Mouse (Mus musculus) CD8-positive naive resting alpha-beta T cell, adult 2 months (primary cell): ENCODE data around the gene Xndc1.
A peak's percentile ranks its signal among the peaks of the same experiment; 100 is the strongest.

Source experiments
- DNase-seq, 2 experiments: peaks; one replicate each; pipeline ENCODE4 v3.0.0; 2022; ENCODE audit warnings: low read depth in 2 of 2, low spot score in 2 of 2

The Xndc1 gene

DNA sequence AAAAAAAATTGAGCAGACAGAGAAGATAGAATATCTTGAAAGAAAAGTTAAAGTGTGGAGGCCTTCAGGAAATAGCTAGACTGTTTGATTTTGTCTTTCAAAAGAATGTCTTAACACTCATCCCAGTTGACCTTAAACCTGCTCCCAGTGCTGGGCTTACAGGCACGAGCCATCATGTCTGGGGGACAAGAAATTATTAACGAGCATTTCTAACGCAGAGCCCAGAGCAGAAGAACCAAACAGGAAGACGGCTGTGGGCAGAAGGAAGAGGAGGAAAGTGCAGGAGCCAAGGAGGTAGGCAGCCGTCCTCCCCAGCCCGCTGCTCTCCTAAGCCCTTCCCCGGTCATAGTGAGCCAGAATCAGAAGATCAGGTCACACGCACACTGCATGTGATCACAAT, 15.0 kb downstream of the Xndc1 start:
- DNase-seq: no peak

DNA sequence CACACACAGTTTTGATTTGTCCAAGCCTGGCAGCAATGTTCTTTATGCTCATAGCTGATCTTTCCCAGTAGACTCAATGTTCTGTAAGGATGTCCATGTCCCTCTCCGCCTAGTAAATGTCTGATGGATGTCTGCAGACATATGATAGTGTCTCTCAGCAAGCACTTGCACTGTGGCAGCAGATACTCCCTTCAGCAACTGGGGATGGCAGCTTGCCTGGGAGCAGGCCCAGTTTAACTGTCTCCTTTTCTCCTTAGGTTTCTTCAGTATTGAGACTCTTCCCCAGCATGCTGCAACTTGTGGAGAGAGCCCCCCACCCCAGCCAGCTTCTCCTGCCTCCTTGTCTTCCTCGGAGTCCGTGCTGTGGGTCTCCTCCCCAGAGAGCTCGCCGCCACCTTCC, 16.5 kb downstream of the Xndc1 start:
- no peak for DNase-seq

DNA sequence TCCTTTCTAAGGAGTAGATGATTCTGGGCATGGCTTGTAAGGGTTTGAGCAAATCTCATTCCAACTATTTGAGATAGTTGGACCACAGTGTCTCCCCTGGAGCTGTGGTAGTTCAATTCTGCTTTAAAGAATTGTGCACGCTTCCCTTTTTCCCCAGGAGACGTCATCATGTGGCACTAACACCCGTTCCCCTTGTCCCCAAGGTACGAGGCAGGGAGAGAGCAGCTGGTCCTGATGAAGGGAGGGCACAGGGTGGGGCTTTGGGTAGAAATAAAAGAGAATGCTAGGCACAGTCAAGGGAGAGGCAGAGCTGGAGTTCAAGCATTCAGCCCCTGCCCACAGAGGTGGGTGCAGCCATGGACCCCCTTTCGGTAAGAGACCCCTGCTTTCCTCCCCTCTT, 17.5 kb downstream of the Xndc1 start, which contains the start of gene Trpc2:
Trpc2 (plus strand) TSS at position 301 of the 400 bp plus-strand sequence.
- DNase-seq: no peak

GRCm38 (mm10) chr7:102084041-102084696, 18.9 kb downstream of the Xndc1 start:
- no peak for DNase-seq

- no peak for DNase-seq
These were observed 22.0 kb downstream of the Xndc1 start for GRCm38 (mm10) chr7:102087336-102087735.

DNA sequence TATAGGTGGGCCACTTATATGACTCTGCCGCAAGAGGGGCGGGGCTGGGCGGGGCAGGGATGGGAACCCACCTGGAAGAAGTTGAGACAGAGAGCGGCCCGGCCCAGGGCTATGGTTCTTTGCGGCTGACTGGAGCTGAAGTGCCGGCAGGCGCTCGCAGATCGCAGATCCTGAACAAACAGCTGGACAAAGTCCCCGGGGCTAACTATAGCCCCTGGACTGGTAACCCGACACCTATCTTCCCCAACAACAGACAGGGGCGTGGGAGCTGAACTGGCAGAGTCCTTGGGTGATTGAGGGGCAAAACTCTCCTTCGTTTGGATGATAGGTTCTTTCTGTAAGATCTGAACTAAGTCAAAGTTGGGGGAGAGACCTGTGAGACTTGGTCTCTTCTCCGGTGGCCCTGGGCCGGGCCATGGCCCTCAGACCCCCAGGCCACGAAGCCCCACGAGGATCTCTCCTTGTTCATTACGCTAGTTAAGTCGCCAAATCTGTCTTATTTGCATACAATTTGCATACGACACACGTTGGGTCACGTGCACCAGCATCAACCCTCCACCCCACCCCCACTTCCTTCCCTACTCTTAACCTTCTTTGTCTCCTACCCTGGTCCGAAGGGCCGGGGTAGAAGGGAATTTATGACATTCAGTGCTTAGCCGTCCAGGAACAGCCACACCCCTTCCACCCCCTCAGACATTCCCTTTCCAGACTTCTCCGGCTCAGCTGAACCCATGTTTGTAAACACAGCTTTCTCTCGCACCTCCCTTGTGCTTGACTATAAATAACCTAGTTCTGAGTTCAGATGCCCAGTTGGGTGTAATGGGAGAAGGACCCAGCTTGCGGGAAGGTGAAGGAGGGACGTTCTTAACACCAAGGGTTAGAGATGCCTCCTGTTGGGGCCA, 34.7 kb downstream of the Xndc1 start:
- no peak for DNase-seq

DNA sequence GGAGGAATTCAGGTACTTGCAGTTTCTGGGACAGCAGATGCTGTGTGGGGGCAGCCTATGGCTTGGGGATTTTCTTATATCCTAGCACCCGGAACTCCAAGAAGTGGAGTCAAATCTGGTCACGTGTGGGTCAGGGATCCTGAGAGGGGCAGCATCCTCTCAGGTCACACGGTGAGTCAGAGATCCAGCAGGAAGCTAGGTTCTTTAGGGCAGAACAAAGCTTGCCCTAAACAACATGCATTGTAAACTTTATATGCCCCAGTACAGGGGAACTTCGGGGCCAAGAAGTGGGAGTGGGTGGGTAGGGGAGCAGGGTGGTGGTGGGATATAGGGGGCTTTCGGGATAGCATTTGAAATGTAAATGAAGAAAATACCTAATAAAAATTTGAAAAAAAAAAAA, 35.6 kb downstream of the Xndc1 start:
- DNase-seq: no peak

- no peak for DNase-seq
These were observed 36.2 kb downstream of the Xndc1 start, which contains the start of gene Art1 for GRCm38 (mm10) chr7:102101487-102101886. Gene Art1, plus strand, starts transcription at chr7:102101743.

- DNase-seq: no peak
These were observed 36.9 kb downstream of the Xndc1 start for GRCm38 (mm10) chr7:102102241-102102640.

- no peak for DNase-seq
These were observed 37.4 kb downstream of the Xndc1 start for GRCm38 (mm10) chr7:102102696-102103095.

GRCm38 (mm10) chr7:102103555-102103954, 38.2 kb downstream of the Xndc1 start:
- no peak for DNase-seq

DNA sequence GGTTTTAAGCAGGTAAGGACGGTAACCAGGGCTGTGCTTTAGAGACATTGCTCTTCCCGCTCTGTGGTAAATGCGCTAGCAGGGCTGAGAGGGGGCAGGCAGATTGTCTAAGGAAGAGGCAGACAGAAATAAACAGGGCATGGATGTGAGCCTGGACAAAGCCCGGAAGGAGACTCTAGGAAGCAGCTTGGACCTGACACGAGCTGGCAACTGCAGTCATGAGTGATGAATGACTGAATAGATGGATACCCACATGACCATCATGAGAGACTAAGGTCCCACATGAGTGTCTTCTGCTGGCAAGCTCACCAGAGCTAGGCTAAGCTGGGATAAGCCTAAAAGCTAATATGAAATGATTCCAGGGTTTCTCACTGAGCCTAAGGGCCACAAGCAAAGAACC, 38.8 kb downstream of the Xndc1 start:
- DNase-seq: no peak

- peak in 1 of 2 experiments; percentile 12 for DNase-seq
These were observed 41.4 kb downstream of the Xndc1 start for GRCm38 (mm10) chr7:102106700-102107141.

DNA sequence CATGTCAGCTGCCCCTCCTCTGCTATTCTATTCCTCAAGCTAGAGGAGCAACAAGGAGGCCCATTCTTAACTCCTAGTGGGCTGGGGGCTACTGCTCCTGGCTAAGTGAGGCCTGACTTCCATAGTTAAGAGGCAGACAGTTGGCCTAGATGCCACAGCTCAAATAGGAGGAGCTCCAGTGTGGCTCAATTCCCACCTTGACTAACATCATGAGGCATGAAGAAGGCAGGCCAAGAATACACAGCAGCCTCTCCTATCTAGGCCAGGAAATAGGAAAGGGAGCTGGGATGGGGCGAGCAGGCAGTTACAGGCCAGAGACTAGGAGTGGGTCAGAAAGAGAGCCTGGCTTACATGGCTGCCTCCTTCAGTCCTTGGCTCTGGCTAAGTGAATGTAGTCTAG, 42.9 kb downstream of the Xndc1 start:
- DNase-seq: no peak

DNA sequence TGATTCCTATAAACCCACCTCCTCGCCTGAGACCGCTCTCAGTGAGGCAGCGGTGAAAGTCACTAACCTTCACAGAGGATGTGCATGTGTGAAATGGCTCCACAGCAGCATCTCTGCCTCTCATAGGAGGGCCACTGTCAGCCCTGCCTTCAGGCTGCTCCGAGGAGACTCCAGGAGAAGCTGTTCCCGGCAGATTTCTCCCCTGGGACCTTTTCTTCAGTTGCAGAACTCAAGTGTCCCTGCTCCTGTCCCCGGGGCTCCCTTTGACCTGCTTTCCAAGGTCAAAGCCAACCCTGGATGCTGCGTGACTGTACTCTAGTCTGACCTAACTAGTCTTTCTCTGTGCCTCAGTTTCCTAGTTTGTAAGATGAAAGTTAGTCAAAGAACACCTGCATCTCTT, 43.9 kb downstream of the Xndc1 start, which contains the start of gene Art5:
Art5 (minus strand) TSS at position 319 of the 400 bp plus-strand sequence.
- no peak for DNase-seq

DNA sequence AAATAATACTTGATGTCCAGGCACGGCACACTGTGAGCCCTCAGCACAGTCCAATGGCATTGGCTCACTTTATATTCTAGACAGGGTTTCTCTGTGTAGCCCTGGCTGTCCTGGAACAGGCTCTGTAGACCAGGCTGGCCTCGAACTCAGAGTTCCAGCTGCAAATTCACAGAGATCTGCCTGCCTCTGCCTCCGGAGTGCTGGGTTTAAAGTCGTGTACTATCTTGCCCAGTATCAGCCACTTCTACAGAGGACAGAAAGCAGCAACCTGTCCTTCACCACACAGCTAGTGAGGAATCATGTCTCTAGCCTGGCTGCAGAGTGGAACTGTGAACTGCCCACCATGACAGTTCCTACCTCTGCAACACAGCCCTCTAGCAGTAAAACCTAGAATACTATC, 44.4 kb downstream of the Xndc1 start:
- DNase-seq: no peak

GRCm38 (mm10) chr7:102113151-102113729, 47.9 kb downstream of the Xndc1 start:
- DNase-seq: no peak

DNA sequence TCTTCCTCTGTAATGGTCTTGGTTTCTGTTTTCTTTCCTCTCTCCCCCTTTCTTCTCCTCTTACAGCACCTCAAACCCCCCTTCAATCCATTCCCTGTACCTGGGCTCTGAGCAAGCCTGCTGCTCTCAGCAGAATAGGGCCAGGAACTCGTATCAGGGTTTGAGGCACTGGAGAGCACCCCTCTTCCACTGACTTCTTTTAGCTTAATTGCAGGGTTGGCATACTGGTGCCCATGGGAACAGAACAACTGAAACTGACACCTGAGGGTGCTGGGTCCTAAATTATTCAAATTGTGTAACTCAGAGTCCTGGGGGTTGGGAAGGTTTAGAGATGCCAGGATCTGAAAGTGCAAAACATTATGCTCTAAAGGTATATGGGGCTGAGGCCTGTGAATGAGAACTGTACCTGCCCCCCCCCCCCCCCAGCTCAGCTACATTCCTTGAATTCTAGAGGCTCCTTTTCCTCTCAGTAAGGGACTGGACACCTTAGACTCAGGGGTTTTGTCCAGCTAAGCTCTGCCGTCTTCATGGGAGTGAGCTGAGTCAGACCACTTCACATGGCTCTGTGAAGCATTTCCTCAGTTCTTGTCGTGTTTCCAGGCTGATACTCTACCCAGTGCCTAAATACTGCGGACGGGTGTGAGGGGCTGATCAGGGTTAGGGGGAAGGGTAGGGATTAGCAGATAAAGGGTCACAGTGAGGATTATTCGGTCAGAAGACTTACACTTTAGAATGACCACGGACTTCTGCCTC, 51.4 kb downstream of the Xndc1 start, which contains the start of gene Chrna10:
Chrna10 (minus strand) TSS at position 250 of the 753 bp plus-strand sequence.
- DNase-seq: no peak

- DNase-seq: no peak
These were observed 52.1 kb downstream of the Xndc1 start for GRCm38 (mm10) chr7:102117382-102117781.

DNA sequence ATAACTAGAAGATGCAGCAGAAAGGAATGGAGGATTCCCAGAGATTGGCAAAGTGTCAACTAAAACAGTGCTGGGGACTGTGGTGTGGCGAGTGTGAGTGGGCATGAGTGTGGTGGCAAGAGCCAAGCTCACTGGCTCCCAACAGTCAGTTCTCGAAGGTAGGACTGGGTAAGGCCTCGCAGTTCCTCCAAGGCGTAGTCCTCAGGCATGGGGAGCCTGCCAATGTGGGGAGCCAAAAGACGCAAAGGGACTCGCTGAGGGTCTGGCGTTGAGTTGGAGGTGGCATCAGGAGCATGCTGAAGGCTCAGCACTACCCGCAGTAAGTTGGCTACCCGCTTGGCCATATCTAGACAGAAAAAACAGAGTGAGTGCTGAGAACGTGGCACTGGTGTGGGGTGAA, 55.0 kb downstream of the Xndc1 start:
- DNase-seq: no peak

- no peak for DNase-seq
These were observed 67.1 kb downstream of the Xndc1 start for GRCm38 (mm10) chr7:102132395-102132794.
